Mouse (Mus musculus): ENCODE results near the gene Nle1. TPM values are rescaled to one million over a fixed set of nuclear protein-coding genes. Genes with fewer than 3 reads are reported as not detected.

Gene Nle1
- 28.5 and 33.8 TPM in 2 replicates for polyA plus RNA-seq (2015; fragmentation: Nextera tagmentation; extraction: Ambion mirVana)

DNA sequence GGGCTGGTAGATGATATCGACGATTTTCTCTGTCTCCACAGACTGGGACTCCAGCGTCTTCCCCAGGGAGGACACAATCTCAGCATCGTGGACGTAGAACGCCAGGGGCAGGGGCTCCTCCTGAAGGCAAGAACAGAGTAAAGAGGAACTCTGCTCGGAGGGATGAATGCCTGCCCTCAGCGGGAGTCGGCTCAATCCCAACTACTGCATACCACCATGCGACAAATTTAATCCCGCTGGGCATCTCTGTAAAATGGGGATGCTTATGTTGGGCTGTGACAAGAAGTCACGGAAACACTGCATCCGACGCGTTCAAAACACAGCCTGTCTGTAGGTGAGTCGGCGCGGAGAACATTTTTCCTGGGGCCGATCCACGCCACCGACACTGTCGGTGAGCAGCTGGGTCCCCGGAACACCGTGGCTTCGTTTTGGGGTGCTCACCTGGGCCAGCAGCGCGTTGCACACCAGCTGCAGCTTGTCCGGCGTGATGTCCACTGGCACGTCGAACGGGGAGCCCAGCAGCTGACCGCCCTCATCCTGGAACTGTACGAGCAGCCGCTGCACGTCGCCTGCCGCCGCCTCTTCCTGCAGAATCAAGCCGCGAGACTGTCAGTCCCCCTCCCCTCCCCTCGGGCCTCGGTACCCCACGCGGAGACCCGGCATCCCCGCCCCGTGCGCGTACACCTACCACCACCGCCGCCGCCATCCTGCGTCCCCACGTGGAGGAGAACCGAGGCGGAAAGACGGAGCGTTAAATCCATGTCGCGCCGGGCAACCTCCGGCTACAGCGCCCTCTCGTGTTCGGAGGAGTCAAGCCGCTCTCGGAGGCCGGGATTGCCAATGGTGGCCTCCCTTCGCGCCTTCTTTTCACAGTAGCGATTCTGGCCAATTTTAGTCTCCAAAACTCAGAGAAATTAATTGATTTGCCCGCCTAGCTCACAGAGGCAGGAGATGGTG lies at the start of gene Nle1:
Gene Nle1, minus strand, starts transcription at position 761 of the 957 bp plus-strand sequence.
- 1% methylated on average over 73 of the region's 73 CpGs for WGBS
- ATAC-seq (ENCODE audit: insufficient read depth, low FRiP score): peak; percentile 68; the same call in 1 of the 2 replicates

DNA sequence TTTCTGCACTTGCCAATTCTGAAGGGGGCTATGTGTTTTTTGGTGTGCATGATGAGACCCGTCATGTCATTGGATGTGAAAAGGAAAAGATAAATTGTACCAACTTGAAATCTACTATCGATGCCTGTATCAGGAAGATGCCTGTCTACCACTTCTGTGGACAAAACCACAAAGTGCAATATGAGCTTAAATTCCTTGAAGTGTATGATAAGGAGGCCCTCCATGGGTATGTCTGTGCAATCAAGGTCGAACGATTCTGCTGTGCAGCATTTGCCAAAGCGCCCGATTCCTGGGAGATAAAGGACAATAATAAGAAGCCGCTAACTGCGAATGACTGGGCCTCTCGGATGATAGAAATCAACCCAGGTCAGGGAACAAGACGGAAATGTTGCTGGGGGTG lies 48.7 kb upstream of the Nle1 start:
- 70% methylated on average over 10 of the region's 10 CpGs for WGBS
- H3K4me2 ChIP-seq (ENCODE audit: low read depth, low read length): no peak overlapping the region
- H3K36me3 ChIP-seq (ENCODE audit: control insufficient read depth, insufficient read depth, low read length): no peaks in the 10 kb centered on the region
- ATAC-seq (ENCODE audit: insufficient read depth, low FRiP score): no peak
- peaks cover 6% of the 10 kb centered on the region for H3K27me3 ChIP-seq (ENCODE audit: control insufficient read depth, insufficient read depth, low read length)
- H3K9me3 ChIP-seq (replicated peaks; ENCODE audit: control insufficient read depth, low read length): no peaks in the 10 kb centered on the region
- no peaks in the 10 kb centered on the region for H3K4me1 ChIP-seq (ENCODE audit: control insufficient read depth, insufficient read depth, low read length)
- H3K27ac ChIP-seq (ENCODE audit: low read length): no peak overlapping the region
- H3K4me3 ChIP-seq (replicated peaks; ENCODE audit: low read length): no peak overlapping the region
- H3K9ac ChIP-seq (ENCODE audit: low read length): no peak overlapping the region

More for the DNA sequence above, at the start of gene Nle1:
- peak within 1 kb of the TSS; percentile 89 for H3K4me2 ChIP-seq (ENCODE audit: low read depth, low read length)
- H3K9ac ChIP-seq (ENCODE audit: low read length): peak within 1 kb of the TSS; percentile 93
- no peaks in the 10 kb centered on the region for H3K27me3 ChIP-seq (ENCODE audit: control insufficient read depth, insufficient read depth, low read length)
- peak within 1 kb of the TSS; percentile 86 for H3K4me3 ChIP-seq (replicated peaks; ENCODE audit: low read length)
- peaks cover 9% of the 10 kb centered on the region for H3K4me1 ChIP-seq (ENCODE audit: control insufficient read depth, insufficient read depth, low read length)
- H3K27ac ChIP-seq (ENCODE audit: low read length): no peak within 1 kb of the TSS
- no peaks in the 10 kb centered on the region for H3K9me3 ChIP-seq (replicated peaks; ENCODE audit: control insufficient read depth, low read length)
- peaks cover 5% of the 10 kb centered on the region; the same call in 1 of the 2 replicates for H3K36me3 ChIP-seq (ENCODE audit: control insufficient read depth, insufficient read depth, low read length)

DNA sequence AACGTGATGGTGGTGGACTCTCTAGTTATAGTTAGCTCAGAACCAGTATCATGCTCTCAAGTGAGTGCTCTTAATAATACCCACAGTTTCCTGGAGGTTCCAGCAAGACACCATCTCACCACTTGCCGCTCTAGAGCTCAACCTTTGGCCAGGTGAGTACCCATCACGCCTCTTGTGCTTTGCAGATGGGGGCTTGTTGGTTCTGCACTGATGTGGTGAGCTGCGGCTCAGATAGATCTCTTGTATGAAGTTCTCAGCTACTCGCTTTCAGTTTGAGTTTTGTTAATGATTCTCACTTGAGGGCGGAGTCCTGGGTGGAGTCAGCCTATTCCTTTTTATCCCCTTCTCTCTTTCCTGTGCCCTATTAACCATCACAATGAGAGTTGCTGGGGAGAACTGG lies 46.4 kb upstream of the Nle1 start:
- peaks cover 21% of the 10 kb centered on the region for H3K27me3 ChIP-seq (ENCODE audit: control insufficient read depth, insufficient read depth, low read length)
- H3K9me3 ChIP-seq (replicated peaks; ENCODE audit: control insufficient read depth, low read length): no peaks in the 10 kb centered on the region
- WGBS: 67% methylated on average over 6 of the region's 6 CpGs
- H3K4me2 ChIP-seq (ENCODE audit: low read depth, low read length): no peak overlapping the region
- no peak overlapping the region for H3K9ac ChIP-seq (ENCODE audit: low read length)
- no peak overlapping the region for H3K4me3 ChIP-seq (replicated peaks; ENCODE audit: low read length)
- H3K36me3 ChIP-seq (ENCODE audit: control insufficient read depth, insufficient read depth, low read length): no peaks in the 10 kb centered on the region
- H3K27ac ChIP-seq (ENCODE audit: low read length): no peak overlapping the region
- no peak for ATAC-seq (ENCODE audit: insufficient read depth, low FRiP score)
- H3K4me1 ChIP-seq (ENCODE audit: control insufficient read depth, insufficient read depth, low read length): no peaks in the 10 kb centered on the region

- no peak overlapping the region for H3K9ac ChIP-seq (ENCODE audit: low read length)
These were observed 44.7 kb upstream of the Nle1 start for GRCm38 (mm10) chr11:82952612-82953542.

DNA sequence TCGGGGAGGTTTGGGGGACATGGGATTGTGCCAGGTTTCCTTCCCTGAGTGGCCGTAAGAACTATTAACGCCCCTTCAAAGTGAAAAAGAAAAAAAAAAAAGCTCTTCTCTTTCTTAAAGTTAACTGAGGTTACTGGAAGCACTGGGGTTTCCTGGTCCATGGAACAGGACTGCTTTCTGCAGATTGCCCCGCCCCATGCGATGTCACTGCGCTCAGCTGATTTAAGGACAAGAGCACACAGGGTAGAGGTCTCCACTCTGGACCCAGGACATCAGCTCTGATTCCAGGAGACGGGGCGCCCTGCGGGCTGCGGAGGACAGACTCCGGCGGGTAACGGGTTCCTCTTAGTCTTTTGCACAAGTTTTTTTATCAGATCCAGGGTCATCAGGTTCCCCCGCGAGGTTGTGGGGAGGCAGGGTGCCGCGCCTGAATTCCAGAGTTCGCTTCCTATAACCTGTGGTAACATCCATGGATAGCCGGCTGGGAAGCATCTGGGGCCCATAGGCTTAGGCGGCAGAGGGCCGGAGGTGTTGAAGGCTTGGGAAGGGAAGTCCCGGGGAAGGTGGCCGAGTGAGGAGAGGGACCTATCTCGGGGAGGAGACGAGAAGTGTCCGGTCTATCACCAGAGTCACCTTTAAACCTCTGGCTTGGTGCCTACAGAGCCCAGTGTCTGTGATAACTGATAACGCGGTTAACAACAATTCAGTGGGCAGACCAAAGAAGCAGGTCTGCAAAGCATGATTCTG lies 43.8 kb upstream of the Nle1 start:
- Histone ChIP-seq H3K4me1 (ENCODE audit: control insufficient read depth, insufficient read depth, low read length) (no peaks in the 10 kb centered on the region), H3K9me3 (replicated peaks; ENCODE audit: control insufficient read depth, low read length) (no peaks in the 10 kb centered on the region), H3K27me3 (ENCODE audit: control insufficient read depth, insufficient read depth, low read length) (peaks cover 21% of the 10 kb centered on the region), H3K4me3 (replicated peaks; ENCODE audit: low read length) (peak overlapping the region; percentile 22), H3K36me3 (ENCODE audit: control insufficient read depth, insufficient read depth, low read length) (no peaks in the 10 kb centered on the region), H3K4me2 (ENCODE audit: low read depth, low read length) (peak overlapping the region; percentile 9), H3K9ac (ENCODE audit: low read length) (no peak overlapping the region), H3K27ac (ENCODE audit: low read length) (no peak overlapping the region)
- no peak for ATAC-seq (ENCODE audit: insufficient read depth, low FRiP score)
- WGBS: 7% methylated on average over 28 of the region's 28 CpGs

More at GRCm38 (mm10) chr11:82952612-82953542, 44.7 kb upstream of the Nle1 start:
- H3K27ac ChIP-seq (ENCODE audit: low read length): no peak overlapping the region
- no peaks in the 10 kb centered on the region for H3K4me1 ChIP-seq (ENCODE audit: control insufficient read depth, insufficient read depth, low read length)
- WGBS: 55% methylated on average over 9 of the region's 9 CpGs
- peak overlapping the region; percentile 22; the same call in 1 of the 2 replicates for H3K4me3 ChIP-seq (replicated peaks; ENCODE audit: low read length)
- no peaks in the 10 kb centered on the region for H3K9me3 ChIP-seq (replicated peaks; ENCODE audit: control insufficient read depth, low read length)
- peaks cover 21% of the 10 kb centered on the region for H3K27me3 ChIP-seq (ENCODE audit: control insufficient read depth, insufficient read depth, low read length)
- H3K36me3 ChIP-seq (ENCODE audit: control insufficient read depth, insufficient read depth, low read length): no peaks in the 10 kb centered on the region
- ATAC-seq (ENCODE audit: insufficient read depth, low FRiP score): no peak
- peak overlapping the region; percentile 9; the same call in 1 of the 2 replicates for H3K4me2 ChIP-seq (ENCODE audit: low read depth, low read length)

GRCm38 (mm10) chr11:82950736-82951481 lies 42.7 kb upstream of the Nle1 start, which contains the start of gene Slfn5:
Gene Slfn5 (plus strand): TSS chr11:82951349.
- no peak within 1 kb of the TSS for H3K27ac ChIP-seq (ENCODE audit: low read length)
- H3K4me3 ChIP-seq (replicated peaks; ENCODE audit: low read length): peak within 1 kb of the TSS; percentile 22
- 8% methylated on average over 10 of the region's 10 CpGs for WGBS

DNA sequence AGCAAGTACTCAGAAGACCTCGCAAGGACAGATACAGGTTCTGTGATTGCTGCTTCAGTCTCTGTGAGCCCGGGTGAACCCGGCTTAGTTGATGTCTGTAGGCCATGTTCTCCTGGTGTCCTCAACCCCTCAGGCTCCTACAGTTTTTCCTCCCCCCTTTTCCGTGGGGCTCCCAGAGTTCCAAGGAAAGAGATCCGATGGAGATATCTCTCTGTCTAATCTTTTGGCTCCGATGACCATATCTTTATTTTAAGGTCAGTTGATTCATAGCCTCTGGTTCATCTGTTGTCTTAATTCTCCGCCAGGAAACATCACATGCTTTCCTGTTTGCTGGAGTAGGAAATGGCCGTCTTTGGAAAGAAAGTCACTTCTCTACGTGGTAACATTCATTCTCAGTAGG lies 40.8 kb upstream of the Nle1 start:
- ATAC-seq (ENCODE audit: insufficient read depth, low FRiP score): no peak
- Histone ChIP-seq H3K27me3 (ENCODE audit: control insufficient read depth, insufficient read depth, low read length) (peaks cover 21% of the 10 kb centered on the region), H3K4me2 (ENCODE audit: low read depth, low read length) (no peak overlapping the region), H3K4me1 (ENCODE audit: control insufficient read depth, insufficient read depth, low read length) (no peaks in the 10 kb centered on the region), H3K9me3 (replicated peaks; ENCODE audit: control insufficient read depth, low read length) (no peaks in the 10 kb centered on the region), H3K4me3 (replicated peaks; ENCODE audit: low read length) (no peak overlapping the region), H3K36me3 (ENCODE audit: control insufficient read depth, insufficient read depth, low read length) (no peaks in the 10 kb centered on the region), H3K9ac (ENCODE audit: low read length) (no peak overlapping the region), H3K27ac (ENCODE audit: low read length) (no peak overlapping the region)
- 82% methylated on average over 9 of the region's 9 CpGs for WGBS

More at GRCm38 (mm10) chr11:82950736-82951481, 42.7 kb upstream of the Nle1 start, which contains the start of gene Slfn5:
- no peaks in the 10 kb centered on the region for H3K4me1 ChIP-seq (ENCODE audit: control insufficient read depth, insufficient read depth, low read length)
- peaks cover 21% of the 10 kb centered on the region for H3K27me3 ChIP-seq (ENCODE audit: control insufficient read depth, insufficient read depth, low read length)
- peak within 1 kb of the TSS; percentile 9 for H3K4me2 ChIP-seq (ENCODE audit: low read depth, low read length)
- ATAC-seq (ENCODE audit: insufficient read depth, low FRiP score): no peak
- H3K9me3 ChIP-seq (replicated peaks; ENCODE audit: control insufficient read depth, low read length): no peaks in the 10 kb centered on the region
- no peak within 1 kb of the TSS for H3K9ac ChIP-seq (ENCODE audit: low read length)
- no peaks in the 10 kb centered on the region for H3K36me3 ChIP-seq (ENCODE audit: control insufficient read depth, insufficient read depth, low read length)

- no peak overlapping the region for H3K27ac ChIP-seq (ENCODE audit: low read length)
- WGBS: 42% methylated on average over 4 of the region's 4 CpGs
- ATAC-seq (ENCODE audit: insufficient read depth, low FRiP score): no peak
- H3K9me3 ChIP-seq (replicated peaks; ENCODE audit: control insufficient read depth, low read length): no peaks in the 10 kb centered on the region
- H3K9ac ChIP-seq (ENCODE audit: low read length): no peak overlapping the region
- H3K4me2 ChIP-seq (ENCODE audit: low read depth, low read length): no peak overlapping the region
- no peaks in the 10 kb centered on the region for H3K4me1 ChIP-seq (ENCODE audit: control insufficient read depth, insufficient read depth, low read length)
- no peaks in the 10 kb centered on the region for H3K36me3 ChIP-seq (ENCODE audit: control insufficient read depth, insufficient read depth, low read length)
- peaks cover 20% of the 10 kb centered on the region for H3K27me3 ChIP-seq (ENCODE audit: control insufficient read depth, insufficient read depth, low read length)
- H3K4me3 ChIP-seq (replicated peaks; ENCODE audit: low read length): no peak overlapping the region
These were observed 39.2 kb upstream of the Nle1 start for GRCm38 (mm10) chr11:82947457-82947856.
